Mouse (Mus musculus) frontal cortex, postnatal 36 days (tissue): ENCODE measurements around the gene Tfdp1.
"Not testable (repeated sequence)": the region's sequence is repeated elsewhere in the genome, so short reads cannot be mapped to it uniquely, and the experiment has no call there.

Experiments used
- DNase-seq, 2 experiments: peaks; one replicate each; pipeline ENCODE4 v3.0.0; 2022; ENCODE audit warnings: low spot score in 2 of 2

Tfdp1 gene

DNA sequence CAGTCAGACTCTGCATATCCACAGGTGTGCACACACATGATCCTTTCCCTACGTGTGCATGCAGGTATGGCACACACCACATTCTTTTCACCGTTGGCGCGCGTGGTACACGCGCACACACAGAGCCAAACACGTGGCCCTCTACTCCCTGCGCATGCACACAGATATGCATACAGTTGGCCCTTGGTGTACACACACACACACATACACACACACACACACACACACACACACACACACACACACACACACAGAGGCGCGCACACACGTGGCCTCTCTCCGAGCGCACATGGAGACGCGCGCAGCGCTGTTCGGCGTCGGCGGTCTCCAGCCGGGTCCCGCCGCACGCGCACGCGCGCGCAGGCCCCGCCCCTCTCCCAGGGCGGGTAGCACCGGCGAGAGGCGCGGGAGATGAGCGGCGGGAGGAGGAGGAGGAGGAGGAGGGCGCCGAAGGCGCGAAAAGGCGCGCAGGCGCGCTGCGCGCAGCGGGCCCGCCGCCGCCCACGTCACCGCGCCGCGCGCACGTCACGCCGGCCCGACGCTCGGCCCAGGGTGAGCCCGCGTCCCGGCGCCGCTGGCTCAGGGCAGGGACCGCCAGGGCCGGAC lies at the start of gene Tfdp1:
TSS of gene Tfdp1 (plus strand) at position 497 of the 606 bp plus-strand sequence.
- DNase-seq: peak; percentile 71 to 76

DNA sequence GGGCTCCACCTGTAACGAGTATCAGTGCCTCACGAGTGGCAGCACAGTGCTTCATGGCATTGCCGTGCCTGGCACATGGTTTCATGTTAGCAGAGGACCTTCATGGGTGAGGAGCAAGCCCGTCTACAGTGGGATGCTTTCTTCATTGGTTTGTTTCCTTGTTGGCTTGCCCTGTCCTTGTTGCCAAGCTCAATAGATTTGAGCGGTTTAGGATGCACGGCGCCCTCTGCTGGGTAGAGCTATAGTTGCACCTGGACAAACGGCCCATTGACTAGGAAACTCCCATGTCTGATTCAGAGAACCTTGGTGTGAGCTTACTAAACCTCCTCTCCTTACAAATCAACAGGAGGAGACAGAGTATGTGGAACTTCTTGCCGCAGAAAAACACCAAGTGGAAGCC lies 46.2 kb upstream of the Tfdp1 start:
- DNase-seq: peak; percentile 77 to 82

DNA sequence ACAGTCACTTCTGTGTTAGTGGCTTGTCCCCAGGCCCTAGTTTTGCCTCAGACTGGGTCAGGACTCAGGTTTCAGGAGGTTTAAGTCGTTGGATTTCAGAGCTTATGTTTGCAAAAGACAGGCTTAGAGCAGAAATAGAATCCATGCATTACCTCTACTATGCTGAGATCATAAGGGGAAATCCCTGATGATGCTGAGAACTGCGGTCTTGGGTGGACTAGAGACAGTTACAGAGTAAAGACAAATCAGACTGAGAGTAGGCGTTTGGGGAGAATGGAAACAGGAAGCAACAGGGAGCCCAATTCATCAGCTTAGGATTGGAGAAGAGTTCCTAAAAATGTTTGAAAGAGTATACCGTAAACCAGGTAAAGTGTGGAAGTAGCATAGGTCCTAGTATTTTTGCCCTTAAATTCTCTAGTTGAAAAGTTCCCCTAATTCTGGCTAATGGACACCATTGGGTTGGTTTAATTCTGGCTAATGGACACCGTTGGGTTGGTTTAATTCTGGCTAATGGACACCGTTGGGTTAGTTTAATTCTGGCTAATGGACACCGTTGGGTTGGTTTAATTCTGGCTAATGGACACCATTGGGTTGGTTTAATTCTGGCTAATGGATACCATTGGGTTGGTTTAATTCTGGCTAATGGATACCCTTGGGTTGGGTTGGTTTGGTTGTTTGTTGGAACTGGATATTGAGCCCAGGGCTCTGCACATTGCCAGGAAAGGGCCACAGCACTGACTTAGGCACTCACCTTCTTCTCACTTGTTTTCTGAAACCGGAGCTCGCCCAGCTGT lies 44.7 kb upstream of the Tfdp1 start:
- no peak for DNase-seq

DNA sequence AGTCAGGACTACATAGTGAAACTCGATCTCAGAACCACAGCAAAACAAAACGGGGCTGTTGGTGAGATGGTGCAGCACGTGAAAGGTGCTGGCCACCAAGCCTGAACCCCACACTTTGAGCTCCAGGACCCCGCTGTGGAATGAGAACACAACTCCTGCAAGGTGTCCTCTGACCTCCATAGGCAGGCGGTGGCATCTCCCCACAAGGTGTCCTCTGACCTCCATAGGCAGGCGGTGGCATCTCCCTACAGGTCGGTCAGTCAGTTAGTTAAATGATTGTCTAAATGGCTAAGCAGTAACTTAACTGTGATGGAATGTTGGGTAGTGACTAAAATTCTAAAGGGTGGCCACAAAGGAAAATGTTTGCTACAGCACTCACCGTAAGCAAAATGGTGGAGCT lies 39.0 kb upstream of the Tfdp1 start:
- DNase-seq: no peak

DNA sequence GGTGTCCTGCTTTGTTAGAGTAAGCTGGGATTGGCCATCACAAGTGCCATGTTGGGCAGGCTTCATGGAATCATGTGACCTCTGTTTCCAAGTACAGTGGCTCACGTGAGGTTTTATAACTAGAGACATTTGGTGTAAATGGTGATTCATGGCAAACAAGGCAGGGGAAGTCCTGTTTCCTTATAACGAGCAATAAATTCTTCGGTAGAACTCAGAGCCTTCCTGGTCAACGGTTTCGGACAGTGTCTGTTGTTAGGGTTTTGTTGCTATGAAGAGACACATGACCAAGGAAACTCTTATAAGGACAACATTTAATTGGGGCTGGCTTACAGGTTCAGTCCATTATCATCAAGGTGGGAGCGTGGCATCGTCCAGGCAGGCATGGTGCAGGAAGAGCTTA lies 37.5 kb upstream of the Tfdp1 start:
- DNase-seq: no peak

DNA sequence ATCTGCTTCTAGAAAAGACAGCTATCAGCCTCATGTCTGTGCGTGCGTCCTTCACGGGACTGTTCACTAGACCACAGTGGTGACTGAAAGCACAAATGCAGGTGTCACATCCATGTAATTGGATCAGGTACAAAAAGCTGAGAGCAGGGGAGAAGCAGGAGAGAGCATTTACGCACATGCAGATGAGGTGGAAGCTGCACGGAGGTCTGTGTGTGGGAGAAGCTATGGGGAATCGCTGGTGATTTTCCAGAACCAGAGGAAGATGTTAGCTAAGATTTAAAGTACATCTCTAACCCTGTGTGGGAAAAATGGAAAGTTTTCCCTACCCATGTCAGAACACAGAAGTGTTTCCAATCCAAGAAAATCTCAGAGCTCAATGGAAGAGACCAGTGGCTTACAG lies 33.1 kb upstream of the Tfdp1 start:
- DNase-seq: peak; percentile 33 to 50

DNA sequence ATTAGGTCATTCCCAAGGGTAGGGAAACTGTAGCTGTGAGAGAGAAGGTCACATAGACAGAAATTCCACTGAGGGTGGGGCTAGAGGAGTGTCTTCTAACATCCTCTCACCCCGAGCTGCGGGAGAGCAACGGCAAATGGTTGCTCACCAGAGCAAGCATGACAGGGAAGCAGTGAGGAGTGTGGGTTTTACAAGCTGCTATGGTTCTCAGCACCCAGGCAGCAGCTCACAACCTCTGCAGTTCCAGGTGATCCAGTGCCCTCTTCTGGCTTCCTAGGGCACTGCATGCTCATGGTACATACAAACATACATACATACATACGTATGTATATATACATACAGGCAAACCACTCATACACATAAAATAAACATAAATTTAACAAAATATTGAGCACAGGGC lies 32.7 kb upstream of the Tfdp1 start:
- DNase-seq: no peak

DNA sequence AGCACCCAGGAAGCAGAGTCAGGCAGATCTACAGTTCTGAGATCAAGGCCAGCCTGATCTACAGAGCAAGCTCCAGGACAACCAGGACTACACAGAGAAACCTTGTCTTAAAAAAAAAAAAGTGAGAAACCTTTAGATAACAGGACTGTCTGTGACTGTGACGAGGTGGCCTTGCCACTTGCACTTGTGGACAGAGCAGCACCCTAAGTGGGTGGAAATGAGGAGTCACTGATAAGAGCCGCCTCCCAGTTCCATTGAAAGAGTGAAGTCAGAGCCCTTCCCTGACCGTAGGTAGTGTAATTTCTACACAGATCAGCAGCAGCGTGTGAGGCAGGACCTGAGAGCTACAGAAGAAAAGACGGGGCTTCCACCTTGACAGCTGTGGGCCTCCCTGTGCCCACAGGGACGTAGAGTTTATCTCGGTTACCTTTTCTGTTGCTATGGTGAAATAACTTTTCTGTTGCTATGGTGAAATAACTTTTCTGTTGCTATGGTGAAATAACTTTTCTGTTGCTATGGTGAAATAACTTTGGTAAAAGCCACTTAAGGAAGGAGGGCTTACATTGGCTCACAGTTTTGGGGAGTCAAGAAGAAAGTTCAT lies 32.1 kb upstream of the Tfdp1 start:
- no peak for DNase-seq

DNA sequence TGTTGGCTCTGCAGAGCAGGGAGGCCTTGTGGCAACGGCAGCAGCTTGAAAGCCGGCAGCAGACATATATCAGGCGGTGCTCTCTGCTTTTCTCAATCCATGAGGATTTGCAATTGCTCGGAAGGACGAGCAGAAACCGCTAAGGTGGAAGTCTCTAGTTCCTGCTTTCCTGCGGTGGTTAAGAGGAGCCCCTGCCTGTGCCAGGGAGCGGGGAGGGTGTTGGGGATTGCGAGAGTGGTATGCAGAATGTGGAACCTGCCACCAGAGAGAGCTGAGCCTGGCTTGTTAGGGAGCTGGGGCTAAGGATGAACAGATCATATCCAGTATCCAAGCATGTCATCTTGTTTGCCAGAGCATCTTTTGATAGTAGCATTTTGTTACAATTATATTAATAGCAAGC lies 31.6 kb upstream of the Tfdp1 start:
- DNase-seq: no peak

DNA sequence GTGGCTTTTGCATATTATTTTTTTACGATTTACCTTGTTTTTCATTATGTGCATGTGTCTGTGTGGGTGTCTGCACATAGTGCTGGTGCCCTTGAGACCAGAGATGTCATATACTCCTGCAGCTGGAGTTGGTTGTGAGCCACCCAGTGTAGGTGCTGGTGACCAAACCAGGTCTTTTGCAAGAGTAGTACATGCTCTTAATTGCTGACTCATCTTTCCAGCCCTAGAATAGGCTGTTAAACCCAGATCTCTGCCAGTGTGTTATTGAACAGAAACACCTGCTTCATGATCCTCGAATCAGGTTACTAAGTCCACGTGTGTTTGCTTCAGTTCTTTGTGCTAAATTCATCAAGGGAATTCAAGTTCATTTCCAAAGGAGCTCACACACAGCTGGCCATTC lies 23.6 kb upstream of the Tfdp1 start:
- DNase-seq: no peak

DNA sequence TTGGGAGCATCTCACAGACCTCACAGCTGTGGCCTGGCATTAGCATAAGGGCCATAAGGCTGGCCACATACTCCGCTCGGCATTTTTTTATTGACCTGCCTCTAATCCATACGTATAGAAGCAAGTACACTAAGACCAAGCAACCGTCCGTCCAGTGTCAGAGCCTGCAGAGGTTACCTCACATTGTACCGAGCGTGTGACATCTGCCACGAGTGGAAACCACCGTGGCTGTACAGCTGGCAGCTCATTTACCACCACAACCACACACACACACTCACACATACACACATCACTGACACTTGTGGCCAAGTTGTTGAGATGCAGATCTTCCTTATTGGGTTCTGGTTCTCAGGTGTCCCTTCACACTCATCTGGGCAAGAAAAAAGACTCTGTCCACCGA lies 21.9 kb upstream of the Tfdp1 start:
- no peak for DNase-seq

DNA sequence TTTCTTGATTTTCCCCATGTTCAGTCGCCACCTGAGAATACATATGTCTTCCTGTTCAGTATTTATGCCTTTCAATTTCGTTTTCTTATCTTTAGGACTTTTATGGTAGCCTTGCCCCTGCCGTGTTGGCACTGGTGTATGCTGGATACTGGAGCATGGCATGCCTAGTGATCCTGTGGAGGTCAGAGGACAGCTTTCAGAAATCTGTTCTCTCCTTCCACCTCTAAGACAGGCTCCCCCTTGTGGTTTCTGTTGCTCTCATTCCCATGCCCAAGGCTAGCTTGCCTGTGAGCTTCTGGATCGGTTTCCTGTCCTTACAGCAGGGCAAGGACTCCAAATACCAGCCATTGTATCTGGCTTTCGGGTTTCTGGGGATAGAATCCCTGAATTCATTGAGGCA lies 12.0 kb upstream of the Tfdp1 start:
- DNase-seq: no peak

DNA sequence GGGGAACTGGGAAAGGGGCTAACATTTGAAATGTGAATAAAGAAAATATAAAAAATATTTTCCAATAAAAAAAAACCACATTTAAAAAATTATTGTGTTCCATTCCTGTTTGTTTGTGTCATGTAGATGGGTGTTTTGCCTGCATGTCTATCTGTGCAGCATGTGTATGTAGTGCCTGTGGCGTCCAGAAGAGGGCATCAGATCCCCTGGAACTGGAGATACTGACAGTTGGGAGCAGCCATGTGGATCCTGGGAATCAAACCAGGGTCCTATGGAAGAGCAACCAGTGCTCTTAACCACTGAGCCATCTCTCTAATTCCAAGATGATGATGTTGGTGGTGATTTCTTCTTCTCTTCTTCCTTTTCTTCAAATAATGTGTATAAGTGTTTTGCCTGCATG lies 3.9 kb upstream of the Tfdp1 start:
- DNase-seq: no peak

DNA sequence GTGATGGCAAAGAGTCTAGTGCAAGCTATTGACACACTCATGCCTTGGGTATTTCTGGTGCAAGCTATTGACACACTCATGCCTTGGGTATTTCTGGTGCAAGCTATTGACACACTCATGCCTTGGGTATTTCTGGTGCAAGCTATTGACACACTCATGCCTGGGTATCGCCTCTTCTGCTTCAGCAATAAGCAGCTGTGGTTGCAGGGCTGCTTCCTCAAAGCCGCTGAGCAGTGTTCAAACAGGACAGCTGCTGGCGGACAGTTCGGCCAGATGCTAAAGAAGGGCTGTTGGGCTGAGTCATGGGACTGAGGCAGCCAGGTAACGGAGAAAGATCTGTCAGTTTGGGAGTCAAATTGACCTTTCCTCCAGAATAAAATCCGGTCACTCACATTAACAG lies 1.3 kb upstream of the Tfdp1 start:
- DNase-seq: not testable (repeated sequence)

DNA sequence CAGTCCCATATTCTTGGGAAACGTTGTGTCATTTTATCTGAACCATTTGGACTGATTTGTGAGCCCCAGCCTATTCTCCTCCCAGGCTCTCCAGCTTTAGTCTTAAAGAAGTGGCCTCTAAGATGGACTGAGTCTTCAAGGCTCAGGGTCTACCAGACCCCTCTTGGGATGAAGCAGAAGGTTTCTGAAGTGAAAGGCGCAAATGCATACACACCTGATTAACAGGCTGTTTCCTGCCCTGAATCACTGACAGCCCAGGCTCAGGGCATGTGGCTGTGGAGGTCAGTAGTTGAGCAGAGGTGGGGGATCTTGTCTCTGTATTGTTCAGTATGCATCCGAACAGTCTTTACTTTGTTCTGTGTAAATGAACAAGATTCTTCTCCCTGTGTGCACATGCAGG lies 873 bp upstream of the Tfdp1 start:
- no peak for DNase-seq

DNA sequence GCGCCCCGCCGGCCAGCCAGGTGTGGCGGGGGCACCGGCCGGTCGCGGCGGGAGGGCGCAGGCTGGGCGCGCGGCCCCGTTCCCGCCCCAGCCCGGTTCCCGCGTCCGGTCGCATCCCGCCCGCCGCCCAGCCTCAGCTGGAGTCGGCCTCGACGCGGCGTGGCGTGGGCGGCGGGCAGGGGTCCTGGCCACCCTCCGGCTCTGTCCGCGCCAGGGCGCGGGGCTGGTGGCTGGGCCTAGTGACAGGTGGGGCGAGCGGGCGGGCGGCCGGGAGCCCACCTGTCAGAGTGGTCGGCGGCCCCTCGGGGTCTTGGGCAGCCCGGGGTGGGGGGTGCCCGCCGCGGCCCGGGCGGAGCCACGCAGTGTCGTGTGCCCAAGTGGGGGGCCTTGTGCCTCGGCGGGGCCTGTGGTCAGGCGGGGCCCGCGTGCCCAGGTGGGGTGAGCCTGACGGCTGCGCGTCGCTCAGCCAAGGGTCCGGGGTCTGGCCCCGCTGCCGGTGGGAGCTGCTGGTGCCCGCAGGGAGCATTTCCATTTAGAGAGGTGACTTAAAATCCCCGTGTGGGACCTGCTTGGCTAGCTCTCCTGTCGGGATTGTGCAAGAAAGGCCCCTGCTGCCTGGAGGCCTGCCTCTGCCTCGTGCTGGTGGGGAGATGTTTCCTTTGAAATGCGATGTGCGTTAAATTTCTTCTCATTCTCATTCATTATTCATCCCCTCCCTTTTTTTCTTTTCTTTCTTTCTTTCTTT lies 522 bp downstream of the Tfdp1 start:
- no peak for DNase-seq

DNA sequence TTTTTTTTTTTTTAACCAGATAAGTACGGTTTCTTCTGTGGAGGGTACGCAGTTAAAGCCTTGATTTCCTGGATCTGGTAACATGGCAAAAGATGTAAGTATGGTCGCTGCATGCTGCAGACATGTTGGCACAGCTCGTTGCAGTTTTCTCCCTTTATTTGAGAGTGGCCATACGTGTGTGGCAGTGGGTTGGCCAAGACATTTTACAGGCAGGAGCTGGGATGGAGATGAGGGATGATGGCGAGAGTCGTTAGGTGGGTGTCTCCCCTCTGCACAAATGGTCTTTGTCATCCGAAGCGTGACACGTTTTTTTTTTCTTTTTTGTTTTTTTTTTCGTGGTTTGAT lies 1.1 kb downstream of the Tfdp1 start:
- DNase-seq: no peak

DNA sequence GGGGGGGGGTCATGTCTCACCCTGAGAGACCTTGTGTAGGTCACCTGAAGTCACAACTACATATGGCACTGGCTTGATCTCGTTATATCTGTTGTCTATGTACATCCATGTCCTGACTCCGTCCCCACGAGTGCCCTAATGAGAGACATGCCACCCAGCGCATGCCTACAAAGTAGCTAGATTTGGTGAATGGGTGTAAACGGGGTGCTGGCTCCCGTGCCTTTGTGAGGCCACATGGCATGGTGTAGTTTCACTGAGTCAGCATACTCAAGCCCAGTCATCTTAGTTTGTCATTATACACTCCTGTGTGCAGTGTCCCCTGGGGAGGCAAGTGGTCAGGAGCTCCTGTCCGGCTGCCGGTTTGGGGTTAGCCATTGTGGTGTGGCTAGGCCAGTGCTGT lies 2.1 kb downstream of the Tfdp1 start:
- DNase-seq: no peak

DNA sequence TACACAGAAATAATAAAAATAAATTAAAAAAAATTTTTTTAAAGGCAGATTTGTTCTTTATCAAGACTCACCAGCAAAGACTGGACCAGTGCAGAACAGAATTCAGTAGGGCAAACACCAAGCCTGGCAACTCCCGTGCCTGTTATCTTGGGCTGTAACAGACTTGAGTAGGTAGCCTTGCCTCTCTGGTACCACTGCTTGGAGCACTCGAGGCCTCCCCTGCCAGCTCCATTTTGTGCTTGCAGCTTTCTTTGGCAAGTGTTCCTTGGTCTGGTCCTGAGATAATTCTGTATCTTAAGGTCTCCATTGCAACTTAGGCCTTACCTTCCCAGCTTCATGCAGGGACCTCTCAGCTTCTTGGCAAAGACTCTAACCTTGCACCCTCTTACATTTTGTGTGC lies 3.8 kb downstream of the Tfdp1 start:
- DNase-seq: no peak

DNA sequence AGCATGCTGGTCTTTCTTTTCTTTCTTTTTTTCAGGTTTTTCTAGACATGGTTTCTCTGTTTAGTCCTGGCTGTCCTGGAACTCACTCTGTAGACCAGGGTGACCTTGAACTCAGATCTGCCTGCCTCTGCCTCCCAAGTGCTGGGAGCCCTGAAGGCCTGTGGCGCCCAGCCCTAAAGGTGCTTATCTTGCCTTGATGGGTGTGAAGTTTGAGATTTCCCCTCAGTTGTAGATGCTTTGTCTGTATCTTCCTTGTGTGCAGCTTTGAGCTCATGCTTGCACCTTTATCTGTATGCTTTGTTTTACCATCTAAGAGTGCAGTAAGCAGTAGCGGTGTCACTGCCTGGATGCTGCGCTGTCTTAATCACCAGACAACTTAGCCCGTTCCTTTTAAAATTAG lies 4.6 kb downstream of the Tfdp1 start:
- DNase-seq: no peak

DNA sequence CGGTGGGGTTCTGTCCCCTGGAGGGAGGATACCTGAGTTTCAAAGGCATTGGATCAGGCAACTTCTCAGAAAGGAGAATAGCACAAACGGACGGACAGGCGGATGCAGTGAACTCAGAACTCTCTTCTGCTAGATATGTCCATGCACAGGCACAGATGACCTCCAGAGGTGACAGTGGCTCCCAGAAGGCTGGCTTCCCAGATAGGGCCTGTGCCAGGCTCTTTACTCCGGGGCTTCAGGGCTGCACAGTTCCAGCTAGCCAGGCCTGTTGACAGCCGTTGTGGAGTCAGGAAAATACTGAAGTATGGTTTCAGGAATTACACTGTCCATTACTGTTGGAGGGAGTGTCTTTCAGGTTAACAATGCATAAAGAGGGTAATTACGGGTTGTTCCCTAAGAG lies 11.5 kb downstream of the Tfdp1 start:
- no peak for DNase-seq

DNA sequence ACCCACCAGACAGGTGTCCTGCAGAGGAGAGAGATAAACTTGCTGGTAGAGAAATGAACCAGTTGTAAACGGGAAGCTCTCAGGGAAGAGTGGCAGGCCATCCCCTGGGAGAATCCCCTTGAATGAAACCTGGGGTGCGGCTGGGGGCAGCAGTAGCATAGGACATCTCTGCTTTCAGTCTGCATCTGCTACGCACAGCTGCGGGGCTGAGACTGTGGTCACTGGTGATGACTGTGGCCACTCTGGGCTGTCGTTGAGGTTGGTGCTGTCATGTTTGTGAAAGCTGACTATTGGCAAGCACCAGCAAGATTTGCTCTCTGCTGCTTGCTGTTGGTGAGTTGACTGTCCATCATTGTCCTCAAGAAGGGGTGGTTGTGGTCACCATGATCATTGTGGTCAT lies 13.0 kb downstream of the Tfdp1 start:
- DNase-seq: no peak

DNA sequence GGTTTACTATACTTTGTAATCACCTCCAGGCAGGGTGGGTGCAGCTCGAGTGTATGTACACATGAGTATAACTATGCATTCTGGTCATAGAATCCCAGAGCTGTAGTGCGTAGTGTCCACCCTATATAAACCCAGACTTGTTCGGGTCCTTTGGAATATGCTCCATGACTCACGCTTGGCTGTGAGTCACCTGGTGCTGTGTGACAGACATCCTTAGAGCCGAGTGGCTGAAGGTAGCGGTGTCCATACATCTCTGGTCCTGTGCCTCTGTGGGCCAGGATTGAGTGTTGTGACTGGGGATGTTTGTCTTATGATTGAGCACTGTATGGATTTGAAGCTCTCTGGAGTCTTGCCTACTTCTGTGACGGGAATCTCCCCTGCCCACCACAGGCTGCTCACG lies 14.1 kb downstream of the Tfdp1 start:
- peak in 1 of 2 experiments; percentile 24 for DNase-seq
